Mouse (Mus musculus) CH12.LX (cell line): ENCODE measurements around the gene Pigk. TPM values are rescaled to one million over a fixed set of nuclear protein-coding genes. Genes with fewer than 3 reads are reported as not detected.
A peak's percentile ranks its signal among the peaks of the same experiment; 100 is the strongest.

ENCODE experiments used
- DNase-seq: peaks from one replicate; pipeline ENCODE4 v3.0.0-alpha.2; 2013; ENCODE audit errors: extremely low read depth
- H3K27ac ChIP-seq: 2 replicates; pipeline ENCODE4 v1.5.1; 2012; ENCODE audit warnings: low read depth, mild to moderate bottlenecking, control low read depth, moderate library complexity; ENCODE audit not compliant: insufficient read depth
- H3K27me3 ChIP-seq: replicated peaks from 2 replicates; pipeline ENCODE3; 2012; ENCODE audit warnings: inconsistent platforms
- H3K36me3 ChIP-seq, 2 experiments: replicated peaks in 1 of 2; 2 replicates each; pipeline versions ENCODE3 to v1.6.1; 2012; ENCODE audit warnings: inconsistent platforms in 1 of 2, low read length in 1 of 2, mild to moderate bottlenecking in 1 of 2, mixed read lengths in 1 of 2, moderate library complexity in 1 of 2; ENCODE audit not compliant: control insufficient read depth in 1 of 2, insufficient read depth in 1 of 2
- H3K4me1 ChIP-seq, 2 experiments: 2 replicates each; pipeline ENCODE4 v1.6.1; 2012; ENCODE audit warnings: inconsistent platforms in 1 of 2, moderate library complexity in 1 of 2; ENCODE audit not compliant: insufficient read depth in 2 of 2, control insufficient read depth in 1 of 2
- H3K4me2 ChIP-seq: 2 replicates; pipeline ENCODE4 v1.6.1; 2012; ENCODE audit warnings: low read depth, mild to moderate bottlenecking, control low read depth; ENCODE audit not compliant: poor library complexity, insufficient read depth, severe bottlenecking
- H3K4me3 ChIP-seq, 3 experiments: fragments of 150-350 bp in 1 of 3; sonication (generic) in 1 of 3; replicated peaks in 1 of 3; 2 replicates each; pipeline versions ENCODE3 to v1.5.1; 2011 to 2012; ENCODE audit warnings: low read depth in 2 of 3, low read length in 2 of 3, mild to moderate bottlenecking in 2 of 3, moderate library complexity in 2 of 3, control low read depth in 1 of 3, improper control_type of control experiment in 1 of 3, inconsistent platforms in 1 of 3, mixed read lengths in 1 of 3; ENCODE audit not compliant: poor library complexity in 1 of 3
- H3K79me2 ChIP-seq: replicated peaks from 2 replicates; pipeline ENCODE4 v1.6.1; 2012; ENCODE audit warnings: mild to moderate bottlenecking, moderate library complexity; ENCODE audit not compliant: control insufficient read depth, poor library complexity, insufficient read depth, severe bottlenecking; ENCODE audit errors: extremely low read depth
- H3K9ac ChIP-seq: 2 replicates; pipeline ENCODE4 v1.6.1; 2012; ENCODE audit warnings: low read depth, mild to moderate bottlenecking, control low read depth, moderate library complexity; ENCODE audit not compliant: insufficient read depth
- H3K9me3 ChIP-seq: replicated peaks from 2 replicates; pipeline ENCODE3; 2012; ENCODE audit warnings: low read length, inconsistent platforms, mixed read lengths
- BHLHE40 ChIP-seq: IDR thresholded peaks from 2 replicates; pipeline ENCODE4 v1.6.1; 2011; ENCODE audit warnings: mild to moderate bottlenecking, low read depth, low read length, improper control_type of control experiment
- CHD2 ChIP-seq: IDR thresholded peaks from 2 replicates; pipeline ENCODE4 v1.6.1; 2011; ENCODE audit warnings: low read length, improper control_type of control experiment
- CTCF ChIP-seq, 2 experiments: IDR thresholded peaks in 1 of 2; conservative IDR thresholded peaks in 1 of 2; 2 replicates each; pipeline ENCODE4 v1.5.1; 2011 to 2012; ENCODE audit warnings: low read depth in 2 of 2, low read length in 2 of 2, improper control_type of control experiment in 1 of 2, inconsistent platforms in 1 of 2, mild to moderate bottlenecking in 1 of 2, moderate library complexity in 1 of 2
- E2F4 ChIP-seq: IDR thresholded peaks from 2 replicates; pipeline ENCODE4 v1.6.1; 2011; ENCODE audit warnings: low read depth, low read length, improper control_type of control experiment; ENCODE audit not compliant: insufficient replicate concordance
- ELF1 ChIP-seq: IDR thresholded peaks from 2 replicates; pipeline ENCODE4 v1.6.1; 2014; ENCODE audit warnings: low read depth, mild to moderate bottlenecking, inconsistent platforms, low read length, improper control_type of control experiment
- EP300 ChIP-seq: IDR thresholded peaks from 2 replicates; pipeline ENCODE4 v1.6.1; 2011; ENCODE audit warnings: low read length, improper control_type of control experiment
- ETS1 ChIP-seq: conservative IDR thresholded peaks from 2 replicates; pipeline ENCODE4 v1.6.1; 2012; ENCODE audit warnings: low read depth, mild to moderate bottlenecking, inconsistent platforms, low read length, improper control_type of control experiment, moderate library complexity
- GABPA ChIP-seq: IDR thresholded peaks from 2 replicates; pipeline ENCODE4 v1.6.1; 2012; ENCODE audit warnings: low read depth, low read length, improper control_type of control experiment, inconsistent platforms; ENCODE audit not compliant: insufficient replicate concordance
- IRF4 ChIP-seq: IDR thresholded peaks from 2 replicates; pipeline ENCODE4 v1.6.1; 2014; ENCODE audit warnings: low read depth, mild to moderate bottlenecking, inconsistent platforms, low read length, improper control_type of control experiment
- JUN ChIP-seq: IDR thresholded peaks from 2 replicates; pipeline ENCODE4 v1.6.1; 2011; ENCODE audit warnings: low read depth, mild to moderate bottlenecking, low read length, improper control_type of control experiment, moderate library complexity; ENCODE audit not compliant: insufficient read depth
- MAFK ChIP-seq: IDR thresholded peaks from 2 replicates; pipeline ENCODE4 v1.6.1; 2011; ENCODE audit warnings: low read length, improper control_type of control experiment; ENCODE audit not compliant: insufficient replicate concordance
- MAX ChIP-seq: IDR thresholded peaks from 2 replicates; pipeline ENCODE4 v1.6.1; 2011; ENCODE audit warnings: low read length, improper control_type of control experiment
- MEF2A ChIP-seq: IDR thresholded peaks from 2 replicates; pipeline ENCODE4 v1.6.1; 2014; ENCODE audit warnings: low read depth, mild to moderate bottlenecking, inconsistent platforms, low read length, improper control_type of control experiment, borderline replicate concordance
- MXI1 ChIP-seq: IDR thresholded peaks from 2 replicates; pipeline ENCODE4 v1.6.1; 2011; ENCODE audit warnings: mild to moderate bottlenecking, low read depth, low read length, improper control_type of control experiment
- MYC ChIP-seq: IDR thresholded peaks from 2 replicates; pipeline ENCODE4 v1.6.1; 2011; ENCODE audit warnings: low read depth, mild to moderate bottlenecking, improper control_type of control experiment, low read length
- NELFE ChIP-seq: IDR thresholded peaks from 2 replicates; pipeline ENCODE4 v1.6.1; 2011; ENCODE audit warnings: low read depth, low read length, improper control_type of control experiment
- NRF1 ChIP-seq: IDR thresholded peaks from 2 replicates; pipeline ENCODE4 v1.6.1; 2014; ENCODE audit warnings: low read depth, mild to moderate bottlenecking, inconsistent platforms, low read length, improper control_type of control experiment, moderate library complexity
- POLR2A ChIP-seq: IDR thresholded peaks from 2 replicates; pipeline ENCODE4 v1.6.1; 2011; ENCODE audit warnings: low read depth, mild to moderate bottlenecking, improper control_type of control experiment, low read length
- POLR2AphosphoS2 ChIP-seq: IDR thresholded peaks from 2 replicates; pipeline ENCODE4 v1.6.1; 2011; ENCODE audit warnings: low read depth, low read length, improper control_type of control experiment
- RAD21 ChIP-seq: IDR thresholded peaks from 2 replicates; pipeline ENCODE4 v1.6.1; 2011; ENCODE audit warnings: low read depth, mild to moderate bottlenecking, low read length, improper control_type of control experiment, moderate library complexity
- RCOR1 ChIP-seq: conservative IDR thresholded peaks from 2 replicates; pipeline ENCODE4 v1.6.1; 2012; ENCODE audit warnings: low read depth, mild to moderate bottlenecking, inconsistent platforms, low read length, improper control_type of control experiment
- SMC3 ChIP-seq: IDR thresholded peaks from 2 replicates; pipeline ENCODE4 v1.6.1; 2011; ENCODE audit warnings: low read depth, low read length, improper control_type of control experiment
- TCF12 ChIP-seq: IDR thresholded peaks from 2 replicates; pipeline ENCODE4 v1.6.1; 2014; ENCODE audit warnings: low read depth, mild to moderate bottlenecking, inconsistent platforms, low read length, improper control_type of control experiment
- UBTF ChIP-seq: IDR thresholded peaks from 2 replicates; pipeline ENCODE4 v1.6.1; 2012; ENCODE audit warnings: low read depth, mild to moderate bottlenecking, inconsistent platforms, low read length, improper control_type of control experiment, moderate library complexity
- USF1 ChIP-seq: IDR thresholded peaks from 2 replicates; pipeline ENCODE4 v1.6.1; 2014; ENCODE audit warnings: low read depth, mild to moderate bottlenecking, inconsistent platforms, low read length, improper control_type of control experiment
- USF2 ChIP-seq: conservative IDR thresholded peaks from 2 replicates; pipeline ENCODE4 v1.6.1; 2011; ENCODE audit warnings: low read depth, low read length, improper control_type of control experiment
- ZC3H11A ChIP-seq: IDR thresholded peaks from 2 replicates; pipeline ENCODE4 v1.6.1; 2012; ENCODE audit warnings: low read depth, mild to moderate bottlenecking, inconsistent platforms, low read length, improper control_type of control experiment
- ZKSCAN1 ChIP-seq: IDR thresholded peaks from 2 replicates; pipeline ENCODE4 v1.6.1; 2012; ENCODE audit warnings: low read depth, inconsistent platforms, low read length, improper control_type of control experiment, borderline replicate concordance
- dilution Hi-C: fragments of 300-500 bp; cut with MboI; formaldehyde crosslinking; loops from 2 replicates; pipeline ENCODE4 v1.14.3; 2020; ENCODE audit warnings: low sequenced_read_pairs; ENCODE audit not compliant: extremely low pct_unique_long_range_greater_than_20kb, extremely low pct_ligation_motif_present
- in situ Hi-C: fragments of 300-500 bp; cut with MboI; formaldehyde crosslinking; loops from 3 replicates; pipeline ENCODE4 v1.14.3; 2019; ENCODE audit warnings: low sequenced_read_pairs, low pct_ligation_motif_present, low pct_unique_long_range_greater_than_20kb, mixed read lengths
- polyA plus RNA-seq: library from polyadenylated mRNA; unstranded; fragments of >175 nt; gene quantifications from 2 replicates; pipeline ENCODE4 v1.2.1, GENCODE M21; 2012; ENCODE audit warnings: low read depth; ENCODE audit not compliant: insufficient read length
- total RNA-seq, 2 experiments: library from RNA; depleted of rRNA; stranded (reverse); fragments of 300-350 nt in 1 of 2; fragments of >200 nt in 1 of 2; gene quantifications; 2 replicates each; pipeline ENCODE4 v1.2.3; 2012 to 2014

The Pigk gene
- total and polyA plus RNA-seq, 3 experiments, result 56.4 to 79.3 (median 67.5) TPM

GRCm38 (mm10) chr3:152874431-152875355 lies 160.8 kb downstream of the Pigk start:
- no peaks in the 10 kb centered on the region for H3K9me3 ChIP-seq
- peaks cover 0 to 26% of the 10 kb centered on the region in 2 experiments; a peak in 2 of 4 replicates for H3K4me1 ChIP-seq
- no peak overlapping the region for H3K27ac ChIP-seq
- no peak overlapping the region for H3K9ac ChIP-seq
- no peak overlapping the region for H3K4me3 ChIP-seq
- dilution Hi-C loops, result no loop called here
- H3K36me3 ChIP-seq, result no peaks in the 10 kb centered on the region
- no peak overlapping the region for H3K4me2 ChIP-seq
- DNase-seq, result no peak
- H3K27me3 ChIP-seq, result no peaks in the 10 kb centered on the region
- TF ChIP-seq RCOR1, result no peak
- no peak for TF ChIP-seq RAD21
- TF ChIP-seq USF2, result no peak
- no peak for TF ChIP-seq MAFK
- no peak for TF ChIP-seq NELFE
- no peak for TF ChIP-seq ETS1
- TF ChIP-seq EP300, result no peak
- no peak for TF ChIP-seq SMC3
- TF ChIP-seq POLR2AphosphoS2, result no peak
- no peak for TF ChIP-seq MXI1
- TF ChIP-seq POLR2A, result no peak
- no peak for TF ChIP-seq MYC
- no peak for TF ChIP-seq NRF1
- TF ChIP-seq ZC3H11A, result no peak
- no peak for TF ChIP-seq CTCF (conservative IDR thresholded peaks at IDR 0.05 in 1 of 2, IDR thresholded peaks at IDR 0.05 in 1 of 2; ENCODE audit: low read depth in 2 of 2, low read length in 2 of 2)
- no peak for TF ChIP-seq ZKSCAN1
- TF ChIP-seq MAX, result no peak
- no peak for TF ChIP-seq USF1
- TF ChIP-seq JUN, result no peak
- in situ Hi-C loops, result no loop called here
- H3K79me2 ChIP-seq, result no peaks in the 10 kb centered on the region

GRCm38 (mm10) chr3:152875723-152876290 lies 161.9 kb downstream of the Pigk start:
- in situ Hi-C loops (no loop called here), dilution Hi-C loops (no loop called here)
- H3K27ac ChIP-seq, result no peak overlapping the region
- TF ChIP-seq MEF2A, result no peak
- TF ChIP-seq RAD21, result peak; percentile 19
- TF ChIP-seq UBTF, result no peak
- TF ChIP-seq ZKSCAN1, result no peak
- no peak for TF ChIP-seq POLR2A
- TF ChIP-seq CHD2, result no peak
- peak; percentile 42 to 53 for TF ChIP-seq CTCF (conservative IDR thresholded peaks at IDR 0.05 in 1 of 2, IDR thresholded peaks at IDR 0.05 in 1 of 2; ENCODE audit: low read depth in 2 of 2, low read length in 2 of 2)
- no peak for TF ChIP-seq BHLHE40
- TF ChIP-seq JUN, result no peak
- TF ChIP-seq E2F4, result no peak
- TF ChIP-seq NRF1, result no peak
- no peak for TF ChIP-seq USF2
- TF ChIP-seq ELF1, result no peak
- TF ChIP-seq POLR2AphosphoS2, result no peak
- no peak for TF ChIP-seq EP300
- TF ChIP-seq GABPA, result no peak
- TF ChIP-seq IRF4, result no peak
- peak; percentile 34 for TF ChIP-seq SMC3
- no peak for TF ChIP-seq NELFE
- TF ChIP-seq TCF12, result no peak
- TF ChIP-seq RCOR1, result no peak

More at GRCm38 (mm10) chr3:152875723-152876290, 161.9 kb downstream of the Pigk start:
- no peak overlapping the region for H3K4me2 ChIP-seq
- H3K4me1 ChIP-seq, result peaks cover 0 to 26% of the 10 kb centered on the region in 2 experiments; a peak in 2 of 4 replicates
- H3K36me3 ChIP-seq, result no peaks in the 10 kb centered on the region
- H3K4me3 ChIP-seq, result no peak overlapping the region
- H3K9ac ChIP-seq, result no peak overlapping the region
- no peaks in the 10 kb centered on the region for H3K27me3 ChIP-seq
- no peaks in the 10 kb centered on the region for H3K79me2 ChIP-seq
- H3K9me3 ChIP-seq, result no peaks in the 10 kb centered on the region
- no peak for DNase-seq
